Mouse (Mus musculus): Measurements from ENCODE around the gene Lrrc1.
A peak's percentile ranks its signal among the peaks of the same experiment; 100 is the strongest.

Lrrc1 gene

DNA sequence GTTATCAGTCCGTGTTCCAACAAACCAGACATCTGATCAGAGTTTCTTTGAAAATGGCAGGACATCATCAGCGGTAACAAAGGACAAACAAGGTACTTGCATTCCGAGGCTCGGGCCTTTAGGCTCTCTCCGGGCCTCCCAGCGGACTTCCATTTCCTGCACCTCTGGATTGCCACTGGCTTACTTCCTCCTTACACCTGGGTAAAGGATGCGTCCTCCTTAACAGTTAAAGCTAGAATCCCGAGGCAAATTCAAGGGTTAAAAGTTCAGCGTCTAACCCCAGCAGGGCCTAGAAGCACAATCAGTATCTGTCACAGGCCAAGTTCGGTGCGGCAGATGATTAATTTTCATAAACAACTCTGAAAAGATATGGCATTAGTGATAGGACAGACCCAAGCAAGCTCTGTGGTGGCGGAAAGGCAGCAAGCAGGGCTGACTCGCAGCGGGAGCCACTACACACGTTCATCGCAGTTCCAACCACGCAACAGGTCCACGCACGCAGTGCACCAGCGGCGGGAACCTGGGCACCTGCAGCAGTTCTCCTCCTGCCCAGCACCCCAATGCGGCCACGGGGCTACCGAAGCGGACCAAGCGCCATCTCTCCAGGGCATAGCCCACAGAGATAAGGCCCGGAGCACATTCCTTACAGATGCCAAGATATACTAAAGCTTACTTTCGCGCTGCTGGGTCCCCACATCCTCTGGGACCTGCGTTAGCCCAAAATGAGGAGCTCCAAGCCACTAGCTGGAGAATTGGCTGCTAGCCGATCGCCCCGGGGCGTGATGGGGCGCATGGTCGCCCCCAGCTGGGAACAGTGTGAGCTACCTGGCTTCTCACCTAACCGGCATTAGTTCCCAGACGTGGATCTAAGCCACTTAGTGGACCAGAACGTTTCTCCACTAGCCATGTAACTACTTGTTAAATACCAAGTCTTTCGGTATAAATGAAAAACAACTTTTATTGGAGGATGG, 1.0 kb downstream of the Lrrc1 start:
- peak; percentile 43 for DNase-seq (ENCODE audit: low spot score)

GRCm38 (mm10) chr9:77541556-77541955, 3.1 kb downstream of the Lrrc1 start:
- DNase-seq (ENCODE audit: low spot score) = no peak

GRCm38 (mm10) chr9:77539232-77539631, 5.4 kb downstream of the Lrrc1 start:
- DNase-seq (ENCODE audit: low spot score) = no peak

- no peak for DNase-seq (ENCODE audit: low spot score)
These were observed 7.3 kb downstream of the Lrrc1 start for GRCm38 (mm10) chr9:77537357-77537756.

GRCm38 (mm10) chr9:77536832-77537231, 7.8 kb downstream of the Lrrc1 start:
- no peak for DNase-seq (ENCODE audit: low spot score)

- no peak for DNase-seq (ENCODE audit: low spot score)
These were observed 8.4 kb downstream of the Lrrc1 start for GRCm38 (mm10) chr9:77536286-77536685.

- DNase-seq (ENCODE audit: low spot score) = no peak
These were observed 9.5 kb downstream of the Lrrc1 start for GRCm38 (mm10) chr9:77535021-77535744.

- DNase-seq (ENCODE audit: low spot score) = no peak
These were observed 16.2 kb downstream of the Lrrc1 start for GRCm38 (mm10) chr9:77528379-77529041.

- no peak for DNase-seq (ENCODE audit: low spot score)
These were observed 17.5 kb downstream of the Lrrc1 start for GRCm38 (mm10) chr9:77527170-77527569.

DNA sequence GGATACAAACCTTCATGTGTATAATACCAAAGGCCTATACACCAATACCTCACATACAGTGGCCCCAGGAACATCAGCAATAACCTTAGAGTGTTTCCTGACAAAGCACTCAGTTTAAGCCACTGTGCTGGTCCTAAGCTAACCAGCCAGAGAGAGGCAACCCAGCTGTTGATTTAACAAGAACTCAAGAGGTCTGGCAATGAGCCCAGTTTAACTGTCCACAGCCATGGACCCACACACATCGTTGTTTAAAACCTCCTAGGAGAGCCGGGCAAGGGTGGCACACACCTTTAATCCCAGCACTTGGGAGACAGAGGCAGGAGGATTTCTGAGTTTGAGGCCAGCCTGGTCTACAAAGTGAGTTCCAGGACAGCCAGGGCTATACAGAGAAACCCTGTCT, 18.0 kb downstream of the Lrrc1 start:
- no peak for DNase-seq (ENCODE audit: low spot score)

GRCm38 (mm10) chr9:77525595-77526295, 18.9 kb downstream of the Lrrc1 start:
- no peak for DNase-seq (ENCODE audit: low spot score)

- no peak for DNase-seq (ENCODE audit: low spot score)
These were observed 20.9 kb downstream of the Lrrc1 start for GRCm38 (mm10) chr9:77523793-77524192.

GRCm38 (mm10) chr9:77522476-77522875, 22.2 kb downstream of the Lrrc1 start:
- no peak for DNase-seq (ENCODE audit: low spot score)

DNA sequence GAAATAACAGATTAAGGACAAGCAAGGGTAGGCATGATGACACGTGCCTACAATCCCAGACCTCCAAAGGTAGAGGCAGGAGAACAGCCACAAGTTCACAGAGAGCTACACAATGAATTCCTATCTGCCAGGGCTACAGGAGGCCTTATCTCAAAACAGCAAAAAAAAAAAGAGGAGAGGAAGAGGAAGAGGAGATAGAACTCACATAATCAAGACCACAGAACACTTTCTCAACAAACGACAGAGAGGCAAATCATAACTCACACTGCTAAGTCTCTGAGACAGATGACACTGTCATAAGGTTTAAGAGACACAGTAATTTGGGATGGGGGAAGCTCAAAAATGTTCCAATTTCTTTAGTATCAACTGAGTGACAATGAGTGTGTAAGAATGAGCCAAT, 25.5 kb downstream of the Lrrc1 start:
- no peak for DNase-seq (ENCODE audit: low spot score)

DNA sequence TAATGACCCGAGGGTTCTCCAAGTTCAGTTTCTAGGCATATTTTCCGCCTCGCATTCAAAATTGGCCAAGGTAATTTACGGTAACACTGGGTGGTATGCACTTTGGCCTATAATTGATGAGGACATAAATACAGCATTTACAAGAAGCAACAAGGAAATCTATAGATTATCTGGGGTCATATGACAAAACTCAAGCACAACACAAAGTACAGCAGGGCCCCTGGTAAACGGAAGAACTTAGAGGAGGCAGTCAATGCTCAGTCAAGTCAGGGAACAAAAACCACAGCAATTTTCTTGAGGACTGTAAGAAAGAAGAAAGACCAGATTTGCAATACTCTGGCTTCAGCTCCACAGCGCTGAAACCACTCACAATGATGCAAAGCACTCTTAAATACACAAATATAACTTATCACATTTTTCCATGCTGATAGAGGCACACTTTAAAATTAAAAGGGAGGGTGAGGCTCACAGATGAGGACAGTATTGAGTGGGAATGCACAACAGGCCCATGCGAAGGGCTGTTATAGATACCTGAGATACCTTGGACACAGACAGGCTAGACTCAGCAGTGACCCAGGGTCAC, 27.8 kb downstream of the Lrrc1 start:
- no peak for DNase-seq (ENCODE audit: low spot score)

DNA sequence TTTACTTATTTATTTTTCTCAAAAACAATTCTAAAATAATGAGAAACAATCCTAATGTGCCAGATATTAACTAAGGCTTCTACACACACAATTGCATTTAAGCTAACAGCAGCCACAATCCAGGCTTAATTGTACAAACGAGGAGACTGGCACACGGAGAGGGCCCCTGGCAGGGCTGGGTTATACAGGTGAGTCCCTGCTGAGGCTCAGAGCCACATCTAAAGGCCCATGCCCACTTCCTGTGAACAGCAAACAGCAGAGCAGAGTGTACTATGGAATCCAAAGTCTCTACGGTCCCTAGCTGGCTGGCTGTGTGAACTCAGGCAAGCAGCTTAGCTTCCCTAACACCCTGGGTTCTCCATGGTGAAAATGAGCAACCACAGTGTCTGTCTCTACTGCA, 30.8 kb downstream of the Lrrc1 start:
- DNase-seq (ENCODE audit: low spot score) = no peak

GRCm38 (mm10) chr9:77512220-77512619, 32.5 kb downstream of the Lrrc1 start:
- DNase-seq (ENCODE audit: low spot score) = no peak

DNA sequence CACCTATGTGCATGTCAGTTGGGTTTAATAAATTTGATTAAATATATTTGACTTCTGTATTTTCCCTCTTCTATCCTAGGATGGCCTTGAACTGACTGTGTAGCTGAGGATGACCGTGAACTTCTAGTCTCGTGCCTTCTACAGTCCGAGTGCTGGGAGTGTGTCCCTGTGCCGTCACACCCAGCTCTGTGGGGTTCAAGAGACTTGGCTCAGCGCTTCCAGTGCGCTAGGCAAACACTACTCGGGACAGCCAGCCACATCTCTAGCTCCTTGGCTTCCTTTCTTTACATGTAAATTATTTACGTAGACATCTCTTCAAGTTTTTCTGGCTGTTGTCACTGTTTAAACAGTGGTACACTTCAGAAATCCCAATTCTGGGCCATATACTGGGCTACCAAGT, 34.1 kb downstream of the Lrrc1 start:
- no peak for DNase-seq (ENCODE audit: low spot score)

GRCm38 (mm10) chr9:77507743-77508394, 36.8 kb downstream of the Lrrc1 start:
- DNase-seq (ENCODE audit: low spot score) = no peak

DNA sequence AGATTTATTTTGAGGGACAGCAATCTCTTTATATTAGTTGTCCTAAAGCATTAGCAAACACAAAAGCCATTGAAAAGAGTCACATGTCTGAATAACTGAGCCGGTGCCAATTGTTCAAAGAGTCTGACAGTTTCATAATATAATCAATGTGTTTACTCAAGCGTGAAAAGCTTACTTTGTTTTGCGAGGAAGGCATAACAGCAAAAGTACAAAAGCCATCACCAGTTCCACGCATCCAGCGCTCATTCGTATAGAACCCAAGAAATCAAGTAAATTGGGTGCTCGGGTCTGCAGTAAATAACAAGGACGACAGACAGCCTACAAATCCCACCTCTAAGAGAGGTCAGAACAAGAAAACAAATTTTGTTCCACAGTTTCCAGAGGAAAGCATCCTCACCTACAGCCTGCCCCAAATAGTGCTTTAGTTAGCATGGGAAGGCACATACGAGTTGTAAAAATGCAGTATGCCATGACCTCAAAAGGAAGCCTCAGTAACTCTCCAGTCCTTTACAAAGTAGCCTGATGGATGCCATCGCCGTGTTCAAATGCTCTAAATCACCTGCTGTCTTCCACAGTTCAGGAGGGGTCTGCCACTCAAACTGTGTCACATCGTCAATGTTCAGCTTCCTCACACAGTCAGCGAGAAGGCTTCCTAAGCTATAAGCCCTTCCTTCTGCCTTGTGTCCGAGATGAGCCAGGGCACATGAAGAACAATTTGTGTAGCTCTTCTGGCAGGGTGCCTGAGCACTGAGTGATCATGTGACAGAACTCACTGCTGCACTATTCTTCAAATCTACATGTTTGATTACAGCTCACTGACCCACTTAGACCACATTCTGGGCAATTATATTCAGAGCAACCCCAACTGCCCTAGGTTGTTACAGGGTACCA, 41.9 kb downstream of the Lrrc1 start:
- peak; percentile 71 for DNase-seq (ENCODE audit: low spot score)
